In the genomic region with DNA sequence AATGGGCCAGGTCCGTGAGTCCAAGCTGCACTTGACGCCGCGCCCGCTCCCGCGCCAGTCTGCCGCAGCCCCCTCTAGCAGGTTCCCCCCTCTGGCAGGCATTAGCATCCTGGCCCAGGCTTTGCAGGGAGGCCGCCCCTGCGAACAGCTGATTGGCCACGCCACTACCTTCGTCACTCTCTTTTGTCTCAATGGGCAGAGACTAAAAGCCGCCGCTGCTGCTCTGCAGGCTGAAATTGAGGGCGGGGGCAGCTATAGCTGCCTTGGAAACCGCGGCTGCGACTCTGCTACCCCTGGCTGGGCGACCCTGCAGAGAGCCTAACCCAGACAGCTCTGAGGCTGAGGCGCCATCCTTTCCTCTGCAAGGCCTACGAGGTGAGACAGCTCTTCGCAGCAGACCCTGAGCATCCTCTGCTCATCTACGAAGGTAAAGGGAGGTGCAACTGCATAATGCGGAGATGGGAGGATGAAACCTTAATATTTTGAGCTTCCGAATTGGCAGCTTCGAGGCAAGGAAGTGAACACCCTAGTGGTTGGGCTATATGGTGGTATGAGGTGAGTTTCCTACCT, we compare ENCODE assay signal across 9 mouse cellular contexts. TPM values are rescaled to one million over a fixed set of nuclear protein-coding genes. Genes with fewer than 3 reads are reported as not detected.
DNase-seq lines count a peak whose midpoint lies in the region; ATAC-seq and TF ChIP-seq lines count a peak whose summit lies in the region.
"Had no signal": no experiment of that assay in that cellular context is flagged by ENCODE, and none has a peak within 500 bp of the region (broad histone marks: within the 10 kb centered on the region; RNA-seq: fewer than 3 reads in every experiment).

A gene (plus strand): TSS at position 178 of the 570 bp plus-strand sequence.

- no peak for TF ChIP-seq CTCF in brain, embryonic 14.5 days (IDR thresholded peaks at IDR 0.05; ENCODE audit: borderline replicate concordance, extremely low read depth, insufficient read depth, insufficient read length)
- TF ChIP-seq CTCF in stomach, postnatal 0 days (IDR thresholded peaks at IDR 0.05; ENCODE audit: low read depth): no peak

- ATAC-seq in forebrain, embryonic 12.5 days (ENCODE audit: low FRiP score): peak; percentile 99
- ATAC-seq in liver, embryonic 15.5 days (ENCODE audit: insufficient read depth): no peak
- peak; percentile 99 for ATAC-seq in neural tube, embryonic 12.5 days (ENCODE audit: low FRiP score, low read depth)
- ATAC-seq in stomach, postnatal 0 days (ENCODE audit: low FRiP score, low TSS enrichment): peak; percentile 69; the same call in 1 of the 2 replicates

- DNase-seq in B cell, adult 2 months: peak; percentile 70 to 74
- DNase-seq in brain, embryonic 14.5 days (ENCODE audit: low read depth): peak; percentile 98
- peak; percentile 41 to 43 for DNase-seq in heart, postnatal 10 days
- DNase-seq in layer of hippocampus, adult 11-12 months (ENCODE audit: low spot score): peak; percentile 78
- DNase-seq in stomach, postnatal 0 days (ENCODE audit: low spot score): peak; percentile 34

- peak within 1 kb of the TSS; percentile 47 for H3K4me3 ChIP-seq in forebrain, embryonic 12.5 days (replicated peaks)
- no peak within 1 kb of the TSS for H3K4me3 ChIP-seq in liver, embryonic 15.5 days (replicated peaks)
- H3K4me3 ChIP-seq in neural tube, embryonic 12.5 days: peak within 1 kb of the TSS; percentile 38
- H3K4me3 ChIP-seq in stomach, postnatal 0 days (ENCODE audit: low read depth, low read length): peak within 1 kb of the TSS; percentile 31

- peak within 1 kb of the TSS; percentile 58 for H3K9ac ChIP-seq in forebrain, embryonic 12.5 days
- no peak within 1 kb of the TSS for H3K9ac ChIP-seq in liver, embryonic 15.5 days
- peak within 1 kb of the TSS; percentile 55 for H3K9ac ChIP-seq in neural tube, embryonic 12.5 days
- 0 out of 2 replicates have a peak within 1 kb of the TSS, but pooled peaks have one; percentile 13 for H3K9ac ChIP-seq in stomach, postnatal 0 days (ENCODE audit: low read length)

- peak within 1 kb of the TSS; percentile 83 for H3K27ac ChIP-seq in forebrain, embryonic 12.5 days
- H3K27ac ChIP-seq in liver, embryonic 15.5 days (replicated peaks): no peak within 1 kb of the TSS
- 0 out of 2 replicates have a peak within 1 kb of the TSS, but pooled peaks have one; percentile 53 for H3K27ac ChIP-seq in neural tube, embryonic 12.5 days
- no peak within 1 kb of the TSS for H3K27ac ChIP-seq in stomach, postnatal 0 days (replicated peaks)

- no peaks in the 10 kb centered on the region for H3K36me3 ChIP-seq in forebrain, embryonic 12.5 days (replicated peaks)
- no peaks in the 10 kb centered on the region for H3K36me3 ChIP-seq in liver, embryonic 15.5 days (replicated peaks)
- H3K36me3 ChIP-seq in neural tube, embryonic 12.5 days: no peaks in the 10 kb centered on the region
- H3K36me3 ChIP-seq in stomach, postnatal 0 days (ENCODE audit: control insufficient read depth, insufficient read depth, low read length): no peaks in the 10 kb centered on the region

- TF ChIP-seq EP300 in stomach, postnatal 0 days (optimal IDR thresholded peaks at IDR 0.05): no peak

- H3K4me2 ChIP-seq in forebrain, embryonic 12.5 days: peak within 1 kb of the TSS; percentile 58
- peak within 1 kb of the TSS; percentile 43 for H3K4me2 ChIP-seq in liver, embryonic 15.5 days
- H3K4me2 ChIP-seq in neural tube, embryonic 12.5 days (replicated peaks): peak within 1 kb of the TSS; percentile 57
- peak within 1 kb of the TSS; percentile 54 for H3K4me2 ChIP-seq in stomach, postnatal 0 days (replicated peaks; ENCODE audit: low read depth)

- peaks cover 19% of the 10 kb centered on the region; the same call in 1 of the 2 replicates for H3K27me3 ChIP-seq in forebrain, embryonic 12.5 days
- H3K27me3 ChIP-seq in liver, embryonic 15.5 days: peaks cover 31% of the 10 kb centered on the region
- H3K27me3 ChIP-seq in neural tube, embryonic 12.5 days (replicated peaks): no peaks in the 10 kb centered on the region
- H3K27me3 ChIP-seq in stomach, postnatal 0 days (ENCODE audit: control insufficient read depth, insufficient read depth, low read length): no peaks in the 10 kb centered on the region

- TF ChIP-seq POLR2A in brain, embryonic 14.5 days (IDR thresholded peaks at IDR 0.05; ENCODE audit: borderline replicate concordance, extremely low read depth, insufficient read depth, insufficient read length, poor library complexity, severe bottlenecking): peak; percentile 72; the same call in 1 of the 2 replicates

- no peaks in the 10 kb centered on the region for H3K9me3 ChIP-seq in forebrain, embryonic 12.5 days
- no peaks in the 10 kb centered on the region for H3K9me3 ChIP-seq in liver, embryonic 15.5 days (replicated peaks)
- H3K9me3 ChIP-seq in neural tube, embryonic 12.5 days: no peaks in the 10 kb centered on the region
- no peaks in the 10 kb centered on the region for H3K9me3 ChIP-seq in stomach, postnatal 0 days (ENCODE audit: control insufficient read depth, low read length)
- H3K9me3 ChIP-seq: G1E had no signal

- peaks cover 6% of the 10 kb centered on the region; the same call in 1 of the 2 replicates for H3K4me1 ChIP-seq in forebrain, embryonic 12.5 days
- H3K4me1 ChIP-seq in liver, embryonic 15.5 days (replicated peaks): no peaks in the 10 kb centered on the region
- H3K4me1 ChIP-seq in neural tube, embryonic 12.5 days: peaks cover 11% of the 10 kb centered on the region; the same call in 1 of the 2 replicates
- H3K4me1 ChIP-seq in stomach, postnatal 0 days (replicated peaks; ENCODE audit: control insufficient read depth, insufficient read depth): no peaks in the 10 kb centered on the region

- 18% methylated on average over 26 of the region's 26 CpGs for WGBS in forebrain, embryonic 12.5 days
- WGBS in liver, embryonic 15.5 days (ENCODE audit: insufficient replicate concordance): 21% methylated on average over 26 of the region's 26 CpGs
- 23% methylated on average over 26 of the region's 26 CpGs for WGBS in neural tube, embryonic 12.5 days
- 21% methylated on average over 26 of the region's 26 CpGs for WGBS in stomach, postnatal 0 days

- intact Hi-C loops in heart, postnatal 10 days (cut with DNase I): no loop called here

RNA-seq across cellular contexts. Expression of the gene that starts here (rescaled TPM):
- 149 and 152 TPM in 2 replicates for polyA plus RNA-seq in brain, embryonic 14.5 days (2012; rRNA removed)
- polyA plus RNA-seq in forebrain, embryonic 12.5 days (2016; fragmentation: Nextera tagmentation; extraction: Ambion mirVana): 137 and 146 TPM in 2 replicates
- not detected for total RNA-seq in heart, postnatal 10 days (2021)
- 0.16 and 0.33 TPM in 2 replicates for polyA plus RNA-seq in liver, embryonic 15.5 days (2015; fragmentation: Nextera tagmentation; extraction: Ambion mirVana)
- polyA plus RNA-seq in neural tube, embryonic 12.5 days (2016; fragmentation: Nextera tagmentation; extraction: Ambion mirVana): 129 and 142 TPM in 2 replicates
- 7.4 and 8.8 TPM in 2 replicates for polyA plus RNA-seq in stomach, postnatal 0 days (2015; fragmentation: Nextera tagmentation; extraction: Ambion mirVana)
- polyA plus RNA-seq: G1E had no signal

Comparison
In these comparisons a context has a peak if more than half of its experiments do, and no peak if none do; other contexts are left out.
1. RNA of the gene that starts here (polyA plus RNA-seq): 149 to 152 TPM in brain, embryonic 14.5 days, 137 to 146 TPM in forebrain, embryonic 12.5 days and 129 to 142 TPM in neural tube, embryonic 12.5 days; 7.4 to 8.8 TPM in stomach, postnatal 0 days and 0.16 to 0.33 TPM in liver, embryonic 15.5 days; every median in the first group is over 10 times any median in the second.
2. Peak in DNase-seq in heart, postnatal 10 days; RNA of the gene not detected or under 1 TPM.
3. DNase-seq: peak in every context shown above with its lines; median percentile 98 in brain, embryonic 14.5 days; 78 in layer of hippocampus, adult 11-12 months; 72 in B cell, adult 2 months; 42 in heart, postnatal 10 days; 34 in stomach, postnatal 0 days.
4. H3K27ac ChIP-seq: peak in forebrain, embryonic 12.5 days (single experiment) and neural tube, embryonic 12.5 days (single experiment); none in liver, embryonic 15.5 days (single experiment) and stomach, postnatal 0 days (single experiment).
5. Peak in every context shown above with its lines, with median percentiles within 50 percentile points of each other: H3K4me2 ChIP-seq.